Mouse (Mus musculus) adrenal gland, adult 18-20 months (tissue): ENCODE results near the gene Mt3. TPM values are rescaled to one million over a fixed set of nuclear protein-coding genes. Genes with fewer than 3 reads are reported as not detected.
"Not testable (repeated sequence)": the region's sequence is repeated elsewhere in the genome, so short reads cannot be mapped to it uniquely, and the experiment has no call there.

Source experiments
- DNase-seq, 2 experiments: peaks; one replicate each; pipeline ENCODE4 v3.0.0; 2021 to 2022; ENCODE audit warnings: low spot score in 2 of 2
- long read RNA-seq, 2 experiments: library from polyadenylated mRNA; stranded (forward); transcript quantifications; one replicate each; pipeline ENCODE4 v2.0.0; 2021
- total RNA-seq, 2 experiments: library from RNA; stranded (reverse); gene quantifications; 1 replicate in 1 of 2; 2 replicates in 1 of 2; pipeline ENCODE4 v1.2.3; 2021

Mt3 gene
- 1 to 10 TPM; 4.5 to 7.2 TPM for total RNA-seq
- long read RNA-seq, experiment 1, partial matches to known transcripts = 0 of 1 reads
- long read RNA-seq, experiment 1, other reads (novel, unspliced or antisense) = 0 of 1 reads
- long read RNA-seq, experiment 2, partial matches to known transcripts = 0 of 3 reads
- long read RNA-seq, experiment 2, other reads (novel, unspliced or antisense) = 0 of 3 reads

GRCm38 (mm10) chr8:94152513-94153300 is at the start of gene Mt3:
Gene Mt3, plus strand, starts transcription at chr8:94152607.
- DNase-seq = peak; percentile 22 to 31

- no peak for DNase-seq
Measured at GRCm38 (mm10) chr8:94104146-94104545, 48.3 kb upstream of the Mt3 start.

- DNase-seq = peak in 1 of 2 experiments; percentile 32
Measured at GRCm38 (mm10) chr8:94107871-94108270, 44.5 kb upstream of the Mt3 start.

GRCm38 (mm10) chr8:94109396-94109795 is 43.0 kb upstream of the Mt3 start:
- DNase-seq = no peak

- no peak for DNase-seq
Measured at GRCm38 (mm10) chr8:94109835-94110234, 42.6 kb upstream of the Mt3 start.

GRCm38 (mm10) chr8:94110526-94111177 is 41.8 kb upstream of the Mt3 start:
- DNase-seq = no peak

GRCm38 (mm10) chr8:94113435-94113834 is 39.0 kb upstream of the Mt3 start:
- DNase-seq = no peak

GRCm38 (mm10) chr8:94113972-94114371 is 38.4 kb upstream of the Mt3 start:
- no peak for DNase-seq

- DNase-seq = no peak
Measured at GRCm38 (mm10) chr8:94118776-94119430, 33.5 kb upstream of the Mt3 start.

- no peak for DNase-seq
Measured at GRCm38 (mm10) chr8:94121625-94122024, 30.8 kb upstream of the Mt3 start.

GRCm38 (mm10) chr8:94122711-94123468 is 29.5 kb upstream of the Mt3 start:
- DNase-seq = no peak

GRCm38 (mm10) chr8:94127711-94128110 is 24.7 kb upstream of the Mt3 start:
- no peak for DNase-seq

- DNase-seq = no peak
Measured at GRCm38 (mm10) chr8:94129133-94129789, 23.1 kb upstream of the Mt3 start.

GRCm38 (mm10) chr8:94130126-94130525 is 22.3 kb upstream of the Mt3 start:
- no peak for DNase-seq

GRCm38 (mm10) chr8:94132096-94132495 is 20.3 kb upstream of the Mt3 start:
- no peak for DNase-seq

- DNase-seq = not testable (repeated sequence)
Measured at GRCm38 (mm10) chr8:94134601-94135000, 17.8 kb upstream of the Mt3 start.

- no peak for DNase-seq
Measured at GRCm38 (mm10) chr8:94135556-94135955, 16.9 kb upstream of the Mt3 start.

GRCm38 (mm10) chr8:94136192-94136591 is 16.2 kb upstream of the Mt3 start:
- no peak for DNase-seq

GRCm38 (mm10) chr8:94136933-94137332 is 15.5 kb upstream of the Mt3 start, which contains the start of gene Mt4:
Gene Mt4, plus strand, starts transcription at chr8:94137197.
- DNase-seq = no peak

- no peak for DNase-seq
Measured at GRCm38 (mm10) chr8:94140266-94140795, 12.1 kb upstream of the Mt3 start.
